Mouse (Mus musculus) ES-E14 (cell line): Measurements from ENCODE around the gene Rnf187. TPM values are rescaled to one million over a fixed set of nuclear protein-coding genes. Genes with fewer than 3 reads are reported as not detected.

Experiments
- DNase-seq: peaks from one replicate; pipeline ENCODE4 v3.0.0-alpha.2; 2013; ENCODE audit warnings: low read depth, low spot score
- H3K27ac ChIP-seq: 2 replicates; pipeline ENCODE4 v1.5.1; 2012; ENCODE audit warnings: low read depth, mild to moderate bottlenecking, low read length, moderate library complexity, mixed read lengths; ENCODE audit not compliant: poor library complexity, insufficient read depth, severe bottlenecking
- H3K36me3 ChIP-seq: 2 replicates; pipeline ENCODE4 v1.6.1; 2012; ENCODE audit warnings: mild to moderate bottlenecking, low read length, moderate library complexity, mixed read lengths; ENCODE audit not compliant: control insufficient read depth, poor library complexity, insufficient read depth, severe bottlenecking
- H3K4me1 ChIP-seq, 2 experiments: fragments of 150-350 bp in 1 of 2; sonication (generic) in 1 of 2; 2 replicates each; pipeline ENCODE4 v1.6.1; 2012; ENCODE audit warnings: low read length in 2 of 2, mild to moderate bottlenecking in 1 of 2, mixed read lengths in 1 of 2; ENCODE audit not compliant: control insufficient read depth in 2 of 2, insufficient read depth in 2 of 2, poor library complexity in 1 of 2
- H3K4me3 ChIP-seq, 2 experiments: fragments of 150-350 bp in 1 of 2; sonication (generic) in 1 of 2; 2 replicates each; pipeline ENCODE4 v1.5.1; 2012; ENCODE audit warnings: low read length in 2 of 2, low read depth in 1 of 2, mild to moderate bottlenecking in 1 of 2, mixed read lengths in 1 of 2; ENCODE audit not compliant: insufficient read depth in 1 of 2, poor library complexity in 1 of 2, severe bottlenecking in 1 of 2
- H3K9ac ChIP-seq: 2 replicates; pipeline ENCODE4 v1.6.1; 2012; ENCODE audit warnings: low read depth, mild to moderate bottlenecking, low read length, mixed read lengths; ENCODE audit not compliant: poor library complexity, insufficient read depth, severe bottlenecking
- H3K9me3 ChIP-seq: fragments of 150-350 bp; sonication (generic); 2 replicates; pipeline ENCODE4 v1.6.1; 2012; ENCODE audit warnings: low read depth, mild to moderate bottlenecking, low read length; ENCODE audit not compliant: control insufficient read depth, insufficient read depth
- CHD2 ChIP-seq: IDR thresholded peaks from 2 replicates; pipeline ENCODE4 v1.6.1; 2014; ENCODE audit warnings: mild to moderate bottlenecking, low read depth, low read length, inconsistent platforms
- HCFC1 ChIP-seq: IDR thresholded peaks from 2 replicates; pipeline ENCODE4 v1.6.1; 2012; ENCODE audit warnings: low read length, inconsistent platforms, borderline replicate concordance; ENCODE audit not compliant: insufficient read depth
- MAFK ChIP-seq: IDR thresholded peaks from 2 replicates; pipeline ENCODE4 v1.6.1; 2014; ENCODE audit warnings: mild to moderate bottlenecking, low read depth, low read length, inconsistent platforms; ENCODE audit not compliant: insufficient read depth
- ZC3H11A ChIP-seq: IDR thresholded peaks from 2 replicates; pipeline ENCODE4 v1.6.1; 2012; ENCODE audit warnings: low read depth, mild to moderate bottlenecking, inconsistent platforms, low read length, borderline replicate concordance
- ZNF384 ChIP-seq: IDR thresholded peaks from 2 replicates; pipeline ENCODE4 v1.6.1; 2012; ENCODE audit warnings: low read depth, low read length, inconsistent platforms
- in situ Hi-C, 2 experiments: fragments of 600-800 bp; cut with MboI; formaldehyde crosslinking; loops; one replicate each; pipeline ENCODE4 v1.15.1; 2025; ENCODE audit warnings: low sequenced_read_pairs in 2 of 2, inconsistent platforms in 1 of 2; ENCODE audit not compliant: unreplicated experiment in 2 of 2
- total RNA-seq: library from RNA; depleted of rRNA; stranded (reverse); fragments of 300-350 nt; gene quantifications from 2 replicates; pipeline ENCODE4 v1.2.3, GENCODE M21; 2012

The Rnf187 gene
- total RNA-seq, 1 experiment, result 115 TPM

GRCm38 (mm10) chr11:58974414-58974813 is 35.7 kb upstream of the Rnf187 start:
- in situ Hi-C loops, result no loop called here
- peaks cover 5 to 13% of the 10 kb centered on the region in 2 experiments; a peak in 3 of 4 replicates for H3K4me1 ChIP-seq
- no peak overlapping the region for H3K9ac ChIP-seq
- no peak for TF ChIP-seq ZNF384
- no peak for TF ChIP-seq ZC3H11A
- TF ChIP-seq MAFK, result no peak
- TF ChIP-seq CHD2, result no peak
- TF ChIP-seq HCFC1, result no peak
- no peaks in the 10 kb centered on the region for H3K36me3 ChIP-seq
- H3K4me3 ChIP-seq, result no peak overlapping the region
- no peak overlapping the region; the same call in 1 of the 2 replicates for H3K27ac ChIP-seq
- no peak for DNase-seq
- no peaks in the 10 kb centered on the region for H3K9me3 ChIP-seq

- in situ Hi-C loops, result no loop called here
- H3K4me1 ChIP-seq, result peaks cover 2 to 17% of the 10 kb centered on the region in 2 experiments; a peak in 2 of 4 replicates
Measured at GRCm38 (mm10) chr11:58971796-58972195, 33.1 kb upstream of the Rnf187 start.

GRCm38 (mm10) chr11:58970831-58971530 is 32.3 kb upstream of the Rnf187 start:
- Histone ChIP-seq H3K4me3 (no peak overlapping the region), H3K9me3 (no peaks in the 10 kb centered on the region), H3K27ac (no peak overlapping the region), H3K4me1 (peaks cover 2 to 17% of the 10 kb centered on the region in 2 experiments; a peak in 2 of 4 replicates), H3K36me3 (no peaks in the 10 kb centered on the region), H3K9ac (no peak overlapping the region)
- no peak for DNase-seq
- TF ChIP-seq CHD2, result no peak
- in situ Hi-C loops, result no loop called here

More at GRCm38 (mm10) chr11:58971796-58972195, 33.1 kb upstream of the Rnf187 start:
- no peaks in the 10 kb centered on the region for H3K36me3 ChIP-seq
- no peak overlapping the region for H3K27ac ChIP-seq
- no peak overlapping the region for H3K4me3 ChIP-seq
- no peak overlapping the region for H3K9ac ChIP-seq
- no peaks in the 10 kb centered on the region for H3K9me3 ChIP-seq
- no peak for TF ChIP-seq CHD2
- no peak for TF ChIP-seq HCFC1
- TF ChIP-seq ZNF384, result no peak
- no peak for TF ChIP-seq ZC3H11A
- no peak for TF ChIP-seq MAFK
- DNase-seq, result no peak

GRCm38 (mm10) chr11:58969659-58970058 is 30.9 kb upstream of the Rnf187 start:
- no peak for DNase-seq
- no peaks in the 10 kb centered on the region for H3K9me3 ChIP-seq
- H3K27ac ChIP-seq, result no peak overlapping the region
- no peak overlapping the region for H3K4me3 ChIP-seq
- H3K4me1 ChIP-seq, result peaks cover 2 to 24% of the 10 kb centered on the region in 2 experiments; a peak in 2 of 4 replicates
- H3K9ac ChIP-seq, result no peak overlapping the region
- in situ Hi-C loops, result no loop called here
- no peaks in the 10 kb centered on the region for H3K36me3 ChIP-seq
- TF ChIP-seq CHD2 (no peak), ZC3H11A (no peak), MAFK (no peak), HCFC1 (no peak), ZNF384 (no peak)
